Mouse (Mus musculus) liver, adult 2 months (tissue): ENCODE measurements at regions not wholly inside any gene's neighbourhood (a gene's known extent, or its start where the extent isn't known, plus 50 kb on each side); places are given as distances from the start of the nearest gene placed in this dataset.

Experiments
- DNase-seq: peaks from one replicate; pipeline ENCODE4 v3.0.0-alpha.2; 2011; ENCODE audit warnings: low read depth, low spot score; ENCODE audit errors: extremely low read depth
- H3K27ac ChIP-seq: fragments of 200-500 bp; replicated peaks from 2 replicates; pipeline ENCODE4 v1.5.1; 2012; ENCODE audit warnings: low read depth, mild to moderate bottlenecking, control low read depth, inconsistent platforms, low read length; ENCODE audit not compliant: insufficient read depth
- H3K27me3 ChIP-seq: fragments of 200-500 bp; 2 replicates; pipeline ENCODE4 v1.6.1; 2012; ENCODE audit warnings: mild to moderate bottlenecking, moderate library complexity, low read length, inconsistent platforms; ENCODE audit not compliant: control insufficient read depth, insufficient read depth
- H3K36me3 ChIP-seq: fragments of 200-500 bp; 2 replicates; pipeline ENCODE4 v1.6.1; 2012; ENCODE audit warnings: low read length, inconsistent platforms; ENCODE audit not compliant: control insufficient read depth, insufficient read depth
- H3K4me1 ChIP-seq: fragments of 200-500 bp; 2 replicates; pipeline ENCODE4 v1.6.1; 2011; ENCODE audit warnings: low read length; ENCODE audit not compliant: control insufficient read depth, insufficient read depth
- H3K4me3 ChIP-seq: fragments of 200-500 bp; 2 replicates; pipeline ENCODE4 v1.5.1; 2011; ENCODE audit warnings: low read depth, mild to moderate bottlenecking, control low read depth, low read length, moderate library complexity; ENCODE audit not compliant: insufficient read depth
- H3K79me2 ChIP-seq: fragments of 200-500 bp; 2 replicates; pipeline ENCODE4 v1.6.1; 2012; ENCODE audit warnings: inconsistent platforms, mild to moderate bottlenecking, low read length, moderate library complexity; ENCODE audit not compliant: control insufficient read depth, insufficient read depth
- H3K9ac ChIP-seq: fragments of 200-500 bp; 2 replicates; pipeline ENCODE4 v1.6.1; 2012; ENCODE audit warnings: low read depth, mild to moderate bottlenecking, control low read depth, inconsistent platforms, low read length
- CTCF ChIP-seq: fragments of 200-500 bp; IDR thresholded peaks from 2 replicates; pipeline ENCODE4 v1.5.1; 2011; ENCODE audit warnings: low read depth, low read length, control low read depth
- POLR2A ChIP-seq: fragments of 200-500 bp; IDR thresholded peaks from 2 replicates; pipeline ENCODE4 v1.6.1; 2011; ENCODE audit warnings: low read length, control low read depth; ENCODE audit not compliant: insufficient read depth; ENCODE audit errors: extremely low read depth
- WGBS: fragments of 180-500 bp; shearing (Covaris S2); methylation state at CpG from one replicate; pipeline ENCODE4 v1.1.7; 2018; 5-methylcytosine and 5-hydroxymethylcytosine counted together

- Histone ChIP-seq H3K36me3 (no peaks in the 10 kb centered on the region), H3K79me2 (no peaks in the 10 kb centered on the region), H3K4me1 (peaks cover 4% of the 10 kb centered on the region), H3K9ac (no peak overlapping the region), H3K27ac (no peak overlapping the region), H3K27me3 (no peaks in the 10 kb centered on the region), H3K4me3 (no peak overlapping the region)
- DNase-seq = no peak
- WGBS = 96% methylated on average over 6 of the region's 6 CpGs
- TF ChIP-seq CTCF = no peak
- no peak for TF ChIP-seq POLR2A
Measured at GRCm38 (mm10) chr15:38413329-38413728, 988.0 kb downstream of the 4930447A16Rik start.

- WGBS = 78% methylated on average over 8 of the region's 8 CpGs
- no peaks in the 10 kb centered on the region for H3K36me3 ChIP-seq
- no peak overlapping the region for H3K4me3 ChIP-seq
- no peak for DNase-seq
- H3K27ac ChIP-seq = no peak overlapping the region
- H3K79me2 ChIP-seq = no peaks in the 10 kb centered on the region
- H3K9ac ChIP-seq = no peak overlapping the region
- TF ChIP-seq POLR2A = no peak
- TF ChIP-seq CTCF = no peak
- H3K4me1 ChIP-seq = peaks cover 4% of the 10 kb centered on the region
- H3K27me3 ChIP-seq = no peaks in the 10 kb centered on the region
Measured at GRCm38 (mm10) chr15:38414318-38415090, 989.1 kb downstream of the 4930447A16Rik start.

GRCm38 (mm10) chr15:38415091-38415486 is 989.7 kb downstream of the 4930447A16Rik start:
- TF ChIP-seq CTCF (no peak), POLR2A (no peak)
- no peak overlapping the region for H3K4me3 ChIP-seq
- H3K27me3 ChIP-seq = no peaks in the 10 kb centered on the region
- H3K9ac ChIP-seq = no peak overlapping the region
- no peaks in the 10 kb centered on the region for H3K36me3 ChIP-seq
- H3K4me1 ChIP-seq = peaks cover 4% of the 10 kb centered on the region
- DNase-seq = no peak
- no peak overlapping the region for H3K27ac ChIP-seq
- H3K79me2 ChIP-seq = no peaks in the 10 kb centered on the region
- WGBS = 85% methylated on average over 2 of the region's 2 CpGs

GRCm38 (mm10) chr15:38419621-38420020 is 994.3 kb downstream of the 4930447A16Rik start:
- 93% methylated on average over 7 of the region's 7 CpGs for WGBS
- Histone ChIP-seq H3K4me3 (no peak overlapping the region), H3K27ac (no peak overlapping the region), H3K4me1 (peaks cover 11% of the 10 kb centered on the region; the same call in 1 of the 2 replicates), H3K9ac (no peak overlapping the region), H3K27me3 (no peaks in the 10 kb centered on the region), H3K36me3 (no peaks in the 10 kb centered on the region), H3K79me2 (no peaks in the 10 kb centered on the region)
- DNase-seq = no peak
- TF ChIP-seq CTCF (no peak), POLR2A (no peak)

DNA sequence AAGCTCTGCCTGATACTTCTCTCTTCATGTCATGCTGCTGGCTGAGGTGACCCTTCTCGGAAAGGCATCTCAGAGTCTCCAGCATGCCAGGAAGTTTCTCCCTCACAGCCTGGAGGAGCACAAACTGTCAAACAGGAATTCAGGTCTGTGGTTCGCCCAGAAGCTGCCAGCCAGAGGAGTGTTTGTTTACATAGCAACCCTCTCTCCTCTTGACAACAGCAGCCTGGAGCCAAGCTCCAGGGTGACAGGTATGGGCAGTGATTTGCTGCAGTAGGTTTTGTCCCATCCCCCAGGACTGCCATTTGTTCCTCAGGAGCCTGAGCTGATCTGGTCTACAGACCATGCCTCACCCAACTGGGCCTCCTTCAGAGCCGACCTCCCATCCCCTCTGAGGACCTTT is 995.4 kb downstream of the 4930447A16Rik start:
- no peaks in the 10 kb centered on the region for H3K36me3 ChIP-seq
- H3K27me3 ChIP-seq = no peaks in the 10 kb centered on the region
- H3K27ac ChIP-seq = no peak overlapping the region
- no peak overlapping the region for H3K9ac ChIP-seq
- peak; percentile 19 for DNase-seq
- H3K4me1 ChIP-seq = peaks cover 11% of the 10 kb centered on the region; the same call in 1 of the 2 replicates
- no peak overlapping the region for H3K4me3 ChIP-seq
- TF ChIP-seq POLR2A (no peak), CTCF (no peak)
- H3K79me2 ChIP-seq = no peaks in the 10 kb centered on the region
- 27% methylated on average over 3 of the region's 3 CpGs for WGBS

DNA sequence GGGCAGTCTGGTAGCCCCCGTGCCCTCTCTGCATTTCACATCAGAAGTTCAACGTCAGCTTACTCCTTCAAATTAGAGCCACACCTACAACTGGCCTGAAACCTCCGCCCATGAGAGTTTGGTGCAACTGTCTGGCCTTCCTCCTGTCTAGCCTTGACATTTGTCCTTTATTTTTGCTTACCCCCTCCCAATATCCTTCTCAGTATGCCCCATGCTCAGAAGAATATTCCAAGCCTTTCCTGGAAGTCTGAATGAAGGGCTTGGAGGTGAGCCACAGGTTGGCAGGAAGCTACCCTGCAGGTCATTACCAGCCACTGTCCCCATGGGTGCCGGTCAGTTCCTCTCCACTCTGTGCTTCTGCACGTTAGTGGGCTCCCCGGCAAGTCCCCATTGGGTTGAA is 997.4 kb downstream of the 4930447A16Rik start:
- H3K27ac ChIP-seq = no peak overlapping the region
- peak; percentile 20 for DNase-seq

More for the DNA sequence above, 997.4 kb downstream of the 4930447A16Rik start:
- Histone ChIP-seq H3K36me3 (no peaks in the 10 kb centered on the region), H3K79me2 (no peaks in the 10 kb centered on the region), H3K9ac (no peak overlapping the region), H3K4me3 (no peak overlapping the region), H3K27me3 (no peaks in the 10 kb centered on the region), H3K4me1 (peaks cover 11% of the 10 kb centered on the region; the same call in 1 of the 2 replicates)
- WGBS = 24% methylated on average over 6 of the region's 6 CpGs
- TF ChIP-seq POLR2A (no peak), CTCF (0 out of 2 replicates have a peak, but pooled peaks have one; percentile 12)
